Mouse (Mus musculus) midbrain, embryonic 10.5 days (tissue): ENCODE measurements around the gene Brdt. TPM values are rescaled to one million over a fixed set of nuclear protein-coding genes. Genes with fewer than 3 reads are reported as not detected.

Experiments
- DNase-seq: peaks from one replicate; pipeline ENCODE4 v3.0.0-alpha.2; 2017; ENCODE audit warnings: low spot score
- H3K27ac ChIP-seq: fragments of 300-500 bp; sonication (generic); replicated peaks from 2 replicates; pipeline ENCODE4 v1.5.1; 2016; ENCODE audit warnings: mild to moderate bottlenecking
- H3K27me3 ChIP-seq: fragments of 300-500 bp; sonication (generic); 2 replicates; pipeline ENCODE4 v1.6.1; 2016; ENCODE audit warnings: low read depth, mild to moderate bottlenecking; ENCODE audit not compliant: poor library complexity, severe bottlenecking
- H3K36me3 ChIP-seq: fragments of 300-500 bp; sonication (generic); 2 replicates; pipeline ENCODE4 v1.6.1; 2016; ENCODE audit warnings: mild to moderate bottlenecking, moderate library complexity
- H3K4me1 ChIP-seq: fragments of 300-500 bp; sonication (generic); 2 replicates; pipeline ENCODE4 v1.6.1; 2016
- H3K4me3 ChIP-seq: fragments of 300-500 bp; sonication (generic); 2 replicates; pipeline ENCODE4 v1.5.1; 2016; ENCODE audit warnings: mild to moderate bottlenecking, moderate library complexity
- H3K9me3 ChIP-seq: fragments of 300-500 bp; sonication (generic); replicated peaks from 2 replicates; pipeline ENCODE4 v1.6.1; 2016; ENCODE audit warnings: mild to moderate bottlenecking
- WGBS: fragments of 180-500 bp; shearing (Covaris S2); methylation state at CpG from one replicate; pipeline ENCODE4 v1.1.7; 2016; 5-methylcytosine and 5-hydroxymethylcytosine counted together
- polyA plus RNA-seq: library from polyadenylated mRNA; unstranded; fragments of >200 nt; fragmentation: Nextera tagmentation; extraction: Ambion mirVana; gene quantifications from 2 replicates; pipeline ENCODE4 v1.2.1, GENCODE M21; 2016

Gene Brdt
- polyA plus RNA-seq, 1 experiment from 2014 or later, result 1.2 TPM

- H3K27ac ChIP-seq, result peak overlapping the region; percentile 77
Observed at GRCm38 (mm10) chr5:107403011-107403946, 72.3 kb downstream of the Brdt start.

GRCm38 (mm10) chr5:107403947-107404684, 73.2 kb downstream of the Brdt start:
- DNase-seq, result peak; percentile 12
- no peaks in the 10 kb centered on the region for H3K9me3 ChIP-seq
- 36% methylated on average over 12 of the region's 12 CpGs for WGBS
- H3K4me1 ChIP-seq, result peaks cover 14% of the 10 kb centered on the region
- H3K36me3 ChIP-seq, result no peaks in the 10 kb centered on the region
- H3K27me3 ChIP-seq, result peaks cover 47% of the 10 kb centered on the region
- peak overlapping the region; percentile 73 for H3K4me3 ChIP-seq
- peak overlapping the region; percentile 77 for H3K27ac ChIP-seq

More at GRCm38 (mm10) chr5:107403011-107403946, 72.3 kb downstream of the Brdt start:
- H3K4me1 ChIP-seq, result peaks cover 14% of the 10 kb centered on the region
- WGBS, result under 1% methylated on average over 80 of the region's 80 CpGs
- H3K36me3 ChIP-seq, result no peaks in the 10 kb centered on the region
- peak; percentile 58 for DNase-seq
- peaks cover 47% of the 10 kb centered on the region for H3K27me3 ChIP-seq
- H3K4me3 ChIP-seq, result peak overlapping the region; percentile 73
- H3K9me3 ChIP-seq, result no peaks in the 10 kb centered on the region

DNA sequence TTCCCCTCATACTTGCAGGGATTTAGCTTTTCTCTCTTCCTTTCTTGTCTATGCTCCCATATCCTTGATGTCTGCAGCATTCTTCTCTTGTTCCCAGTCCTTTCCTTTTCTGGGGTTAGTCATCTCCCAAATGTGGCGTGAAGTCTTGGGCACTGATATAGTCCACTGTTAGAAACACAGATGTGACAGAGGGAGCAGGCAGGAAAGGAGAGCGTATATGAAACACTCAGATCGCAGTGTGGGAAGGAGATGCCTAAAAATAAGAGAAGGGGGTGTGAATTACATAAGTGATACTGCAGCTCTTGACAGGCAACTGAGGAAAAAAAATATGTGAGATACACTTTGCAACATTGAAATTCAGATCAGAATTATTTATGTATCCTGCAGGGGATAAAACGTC, 74.4 kb downstream of the Brdt start:
- no peak overlapping the region for H3K27ac ChIP-seq
- H3K4me3 ChIP-seq, result no peak overlapping the region
- DNase-seq, result no peak
- peaks cover 47% of the 10 kb centered on the region for H3K27me3 ChIP-seq
- peaks cover 14% of the 10 kb centered on the region for H3K4me1 ChIP-seq
- H3K36me3 ChIP-seq, result no peaks in the 10 kb centered on the region
- 88% methylated on average over 4 of the region's 4 CpGs for WGBS
- no peaks in the 10 kb centered on the region for H3K9me3 ChIP-seq

DNA sequence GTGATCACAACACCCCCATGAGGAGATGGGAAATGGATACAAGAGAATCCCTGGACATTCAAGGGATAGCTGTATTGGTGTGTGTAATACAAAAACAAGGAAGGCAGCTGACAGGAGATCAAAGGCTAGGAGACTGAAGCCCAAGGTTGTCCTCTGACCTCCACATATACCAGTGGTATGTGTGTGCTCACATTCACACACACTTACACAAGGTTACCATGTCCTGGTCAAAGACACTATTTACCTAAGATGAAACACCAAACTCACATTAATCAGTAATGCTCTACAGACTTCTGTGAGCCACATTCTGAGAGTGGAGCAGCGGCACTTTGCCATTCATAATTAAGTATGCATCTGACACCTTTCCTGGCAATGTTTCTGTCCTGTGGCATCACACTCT, 79.3 kb downstream of the Brdt start:
- 100% methylated on average over 1 of the region's 1 CpGs for WGBS
- Histone ChIP-seq H3K4me1 (no peaks in the 10 kb centered on the region), H3K27ac (no peak overlapping the region), H3K27me3 (peaks cover 7% of the 10 kb centered on the region; the same call in 1 of the 2 replicates), H3K36me3 (no peaks in the 10 kb centered on the region), H3K9me3 (no peaks in the 10 kb centered on the region), H3K4me3 (no peak overlapping the region)
- no peak for DNase-seq

DNA sequence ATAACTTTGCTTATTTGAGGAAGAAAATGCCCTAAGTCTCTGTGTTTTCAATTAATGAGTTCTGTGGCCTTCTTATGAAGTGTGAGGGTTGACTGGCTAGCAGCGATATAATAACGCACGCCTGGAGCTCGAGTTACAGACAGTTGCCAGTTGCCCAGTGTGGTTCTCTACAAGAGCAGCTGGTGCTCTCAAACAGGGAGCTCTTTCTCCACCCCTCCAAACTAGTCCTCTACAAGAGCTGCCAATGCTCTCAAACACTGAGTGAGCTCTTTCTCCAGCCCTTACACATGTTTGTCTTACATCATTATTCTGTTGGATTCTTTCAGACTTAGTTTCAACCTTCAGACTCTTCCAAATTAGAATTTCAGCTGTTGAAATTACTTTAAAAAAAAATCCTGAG, 80.4 kb downstream of the Brdt start:
- Histone ChIP-seq H3K4me1 (no peaks in the 10 kb centered on the region), H3K9me3 (no peaks in the 10 kb centered on the region), H3K27me3 (no peaks in the 10 kb centered on the region), H3K4me3 (no peak overlapping the region), H3K27ac (no peak overlapping the region), H3K36me3 (no peaks in the 10 kb centered on the region)
- DNase-seq, result no peak
- WGBS, result 74% methylated on average over 4 of the region's 4 CpGs

DNA sequence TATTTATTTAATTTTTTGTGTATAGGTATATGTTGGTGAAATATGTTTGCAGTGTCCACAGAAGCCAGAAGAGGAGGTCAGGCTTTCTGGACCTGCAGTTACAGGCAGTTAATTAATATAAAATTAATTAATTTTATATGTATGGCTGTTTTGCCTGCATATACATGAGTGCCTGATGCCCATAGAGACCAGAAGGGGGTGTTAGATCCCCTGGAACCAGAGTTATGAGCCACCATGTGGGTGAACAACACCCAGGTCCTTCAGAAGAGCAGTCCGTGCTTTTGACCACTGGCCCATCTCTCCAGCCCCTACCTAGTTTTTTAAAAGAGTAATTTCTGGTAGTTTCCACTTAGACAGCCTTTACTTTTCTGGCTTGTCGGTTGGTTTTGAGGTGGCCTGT, 81.3 kb downstream of the Brdt start:
- Histone ChIP-seq H3K4me1 (no peaks in the 10 kb centered on the region), H3K27me3 (no peaks in the 10 kb centered on the region), H3K36me3 (no peaks in the 10 kb centered on the region), H3K4me3 (no peak overlapping the region), H3K9me3 (no peaks in the 10 kb centered on the region), H3K27ac (no peak overlapping the region)
- DNase-seq, result no peak
- 87% methylated on average over 2 of the region's 2 CpGs for WGBS

GRCm38 (mm10) chr5:107415098-107415497, 84.1 kb downstream of the Brdt start:
- Histone ChIP-seq H3K27me3 (no peaks in the 10 kb centered on the region), H3K4me1 (no peaks in the 10 kb centered on the region), H3K4me3 (no peak overlapping the region), H3K9me3 (no peaks in the 10 kb centered on the region), H3K36me3 (no peaks in the 10 kb centered on the region), H3K27ac (no peak overlapping the region)
- WGBS, result 83% methylated on average over 2 of the region's 2 CpGs
- no peak for DNase-seq

GRCm38 (mm10) chr5:107421676-107422075, 90.7 kb downstream of the Brdt start:
- H3K36me3 ChIP-seq, result no peaks in the 10 kb centered on the region
- H3K27ac ChIP-seq, result no peak overlapping the region
- H3K4me3 ChIP-seq, result no peak overlapping the region
- no peaks in the 10 kb centered on the region for H3K4me1 ChIP-seq
- H3K27me3 ChIP-seq, result no peaks in the 10 kb centered on the region
- no peak for DNase-seq
- no peaks in the 10 kb centered on the region for H3K9me3 ChIP-seq
- 93% methylated on average over 1 of the region's 1 CpGs for WGBS

DNA sequence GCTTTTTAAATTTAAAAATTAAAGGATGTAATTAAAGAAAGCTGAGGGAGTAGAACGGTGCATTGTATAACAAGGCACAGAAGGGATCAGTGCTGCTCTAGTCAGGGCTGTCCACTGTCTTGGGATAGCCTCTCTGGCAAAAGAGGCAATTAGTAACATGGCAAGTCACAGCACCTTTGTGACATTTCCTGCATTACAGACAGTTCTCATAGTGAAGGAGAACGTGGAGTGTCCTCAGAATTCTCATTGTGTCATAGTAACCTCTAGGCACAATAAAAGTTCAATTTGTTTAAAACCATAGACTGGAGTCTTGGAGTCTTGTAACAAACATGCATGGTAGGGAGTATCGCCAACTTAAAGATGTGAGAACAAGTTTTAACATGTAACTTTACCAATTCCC, 100.3 kb downstream of the Brdt start, which contains the start of gene Lpcat2b:
TSS of gene Lpcat2b (plus strand) at position 301 of the 400 bp plus-strand sequence.
- H3K36me3 ChIP-seq, result no peaks in the 10 kb centered on the region
- DNase-seq, result no peak
- H3K9me3 ChIP-seq, result no peaks in the 10 kb centered on the region
- WGBS, result 82% methylated on average over 3 of the region's 3 CpGs
- H3K27ac ChIP-seq, result no peak within 1 kb of the TSS
- no peaks in the 10 kb centered on the region for H3K27me3 ChIP-seq
- no peak within 1 kb of the TSS for H3K4me3 ChIP-seq
- no peaks in the 10 kb centered on the region for H3K4me1 ChIP-seq

DNA sequence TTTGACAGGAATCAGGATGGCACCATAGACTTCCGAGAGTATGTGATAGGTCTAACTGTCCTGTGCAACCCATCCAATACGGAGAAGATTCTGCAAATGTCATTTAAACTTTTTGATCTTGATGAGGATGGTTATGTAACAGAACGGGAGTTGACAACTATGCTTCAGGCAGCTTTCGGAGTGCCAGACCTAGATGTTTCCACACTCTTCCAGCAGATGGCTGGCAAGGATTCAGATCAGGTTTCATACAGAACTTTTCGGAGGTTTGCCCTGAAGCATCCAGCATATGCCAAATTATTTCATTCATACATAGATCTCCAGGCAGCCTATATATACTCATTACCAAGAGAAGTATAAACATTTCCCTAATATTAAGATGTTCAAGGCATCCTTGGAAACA, 103.0 kb downstream of the Brdt start:
- no peaks in the 10 kb centered on the region for H3K27me3 ChIP-seq

DNA sequence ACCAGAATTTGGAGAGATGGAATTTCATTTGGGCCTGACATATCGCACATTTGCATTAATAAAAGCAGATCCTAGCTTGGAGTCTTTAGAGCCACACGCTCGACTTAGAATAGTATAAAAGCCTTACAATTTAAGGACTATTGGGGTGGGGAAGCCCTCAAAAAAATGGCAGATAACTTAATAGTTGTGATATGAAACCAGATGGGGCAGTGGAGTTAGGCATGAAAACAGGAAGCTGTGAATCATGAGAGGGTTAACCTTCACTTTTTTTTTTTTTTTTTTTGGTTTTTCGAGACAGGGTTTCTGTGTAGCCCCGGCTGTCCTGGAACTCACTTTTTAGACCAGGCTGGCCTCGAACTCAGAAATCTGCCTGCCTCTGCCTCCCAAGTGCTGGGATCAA, 105.2 kb downstream of the Brdt start:
- peaks cover 20% of the 10 kb centered on the region for H3K4me1 ChIP-seq
- no peak for DNase-seq
- H3K4me3 ChIP-seq, result no peak overlapping the region
- no peaks in the 10 kb centered on the region for H3K27me3 ChIP-seq
- 96% methylated on average over 6 of the region's 6 CpGs for WGBS
- no peak overlapping the region for H3K27ac ChIP-seq
- no peaks in the 10 kb centered on the region for H3K9me3 ChIP-seq
- H3K36me3 ChIP-seq, result no peaks in the 10 kb centered on the region

More for the DNA sequence above, 103.0 kb downstream of the Brdt start:
- Histone ChIP-seq H3K9me3 (no peaks in the 10 kb centered on the region), H3K27ac (no peak overlapping the region), H3K36me3 (no peaks in the 10 kb centered on the region), H3K4me1 (peaks cover 18% of the 10 kb centered on the region), H3K4me3 (no peak overlapping the region)
- no peak for DNase-seq
- WGBS, result 88% methylated on average over 5 of the region's 5 CpGs
